Mouse (Mus musculus) CD4-positive, CD25-positive, alpha-beta regulatory T cell, adult 2 months (primary cell): ENCODE measurements around the gene Actr3.

Experiments
- DNase-seq: peaks from one replicate; pipeline ENCODE4 v3.0.0-alpha.2; 2012; ENCODE audit warnings: low read depth, low spot score

Gene Actr3

GRCm38 (mm10) chr1:125365576-125365975, 70.0 kb downstream of the Actr3 start:
- DNase-seq, result no peak

DNA sequence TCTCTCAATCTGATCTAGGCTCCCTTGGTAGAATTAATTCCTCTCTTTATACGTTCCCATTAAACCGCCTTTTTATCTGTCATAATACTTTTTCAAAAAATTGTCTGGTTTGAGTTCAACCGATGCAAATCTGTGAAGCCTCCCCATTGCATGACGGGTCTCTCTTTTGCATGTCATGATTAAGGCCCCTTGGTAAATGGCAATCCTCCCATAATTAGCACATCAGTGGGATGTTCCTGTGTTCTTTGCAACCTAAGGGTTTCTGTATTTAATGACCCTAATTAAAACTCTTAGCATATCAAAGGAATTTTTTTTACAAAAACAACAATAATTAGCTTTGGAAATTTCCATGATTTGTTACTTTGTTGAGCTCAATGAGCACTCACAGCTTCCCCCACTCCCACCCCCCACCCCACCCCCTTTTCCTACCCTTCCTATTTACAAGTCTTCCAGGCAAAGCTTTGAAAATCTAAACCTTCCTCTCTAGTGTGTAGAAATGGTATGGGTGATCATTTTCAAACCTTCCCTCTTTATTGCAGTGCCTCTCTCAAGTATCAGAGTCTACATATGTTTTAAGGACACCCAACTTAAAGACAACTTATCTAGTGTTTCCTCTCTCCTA, 84.0 kb downstream of the Actr3 start:
- DNase-seq, result no peak

GRCm38 (mm10) chr1:125350843-125351242, 84.7 kb downstream of the Actr3 start:
- no peak for DNase-seq

DNA sequence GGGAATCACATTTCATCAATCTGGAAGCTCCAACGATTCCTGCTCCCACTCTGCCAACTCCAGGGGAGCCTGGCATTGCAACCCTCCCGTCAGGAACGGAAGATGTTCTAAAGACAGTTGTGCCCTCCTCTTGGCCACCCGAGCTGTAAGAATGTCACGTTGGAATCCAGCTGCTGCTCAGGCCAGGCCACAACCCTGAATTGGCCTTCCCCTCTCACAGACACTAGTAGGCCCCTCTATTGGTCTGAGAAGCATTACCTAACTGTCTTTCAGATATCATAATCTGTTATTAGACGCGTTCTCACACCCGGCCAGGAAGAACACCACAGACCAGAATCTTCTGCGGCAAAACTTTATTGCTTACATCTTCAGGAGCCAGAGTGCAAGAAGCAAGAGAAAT, 89.7 kb downstream of the Actr3 start:
- no peak for DNase-seq

DNA sequence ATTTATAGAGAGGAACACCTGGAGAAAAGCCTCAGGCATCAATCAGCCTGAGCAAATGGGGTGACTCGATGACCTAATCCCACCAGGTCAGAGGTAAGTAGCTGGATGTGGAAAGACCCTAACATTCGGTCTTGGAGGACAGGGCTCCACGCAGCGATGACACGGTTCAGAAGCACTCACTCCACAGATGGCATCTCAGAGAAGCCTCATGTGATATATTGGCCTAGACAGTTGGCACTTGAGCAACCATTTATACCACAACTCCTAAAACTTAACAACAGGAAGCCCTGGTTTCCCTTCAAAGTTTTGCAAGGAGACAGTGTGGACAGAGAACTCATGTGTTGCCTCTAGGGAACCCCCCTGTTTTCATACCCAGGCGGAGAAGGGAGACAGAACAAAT, 90.1 kb downstream of the Actr3 start:
- no peak for DNase-seq

DNA sequence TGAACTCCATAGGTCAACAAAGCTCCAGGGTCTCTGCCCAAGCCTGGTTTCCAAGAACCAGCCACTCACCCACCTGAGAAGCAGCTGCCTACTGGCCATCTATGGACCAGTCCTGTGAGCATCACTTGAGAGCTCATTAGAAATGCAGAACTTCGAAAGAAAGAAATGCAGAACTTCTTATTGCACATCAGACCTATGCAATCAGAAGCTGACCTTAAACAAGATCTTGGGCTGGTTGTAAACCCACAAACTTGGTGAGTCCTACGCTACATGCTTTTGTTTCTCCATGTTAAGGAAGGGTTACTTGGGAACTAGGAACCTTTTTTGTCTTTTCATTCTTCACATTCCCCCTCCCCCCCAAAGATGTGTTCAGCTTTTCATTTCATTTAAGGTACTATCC, 92.4 kb downstream of the Actr3 start:
- DNase-seq, result no peak
